Mouse (Mus musculus): Measurements from ENCODE around the gene 1700113H08Rik. TPM values are rescaled to one million over a fixed set of nuclear protein-coding genes. Genes with fewer than 3 reads are reported as not detected.

Gene 1700113H08Rik
- polyA plus RNA-seq, 1 experiment = not detected

DNA sequence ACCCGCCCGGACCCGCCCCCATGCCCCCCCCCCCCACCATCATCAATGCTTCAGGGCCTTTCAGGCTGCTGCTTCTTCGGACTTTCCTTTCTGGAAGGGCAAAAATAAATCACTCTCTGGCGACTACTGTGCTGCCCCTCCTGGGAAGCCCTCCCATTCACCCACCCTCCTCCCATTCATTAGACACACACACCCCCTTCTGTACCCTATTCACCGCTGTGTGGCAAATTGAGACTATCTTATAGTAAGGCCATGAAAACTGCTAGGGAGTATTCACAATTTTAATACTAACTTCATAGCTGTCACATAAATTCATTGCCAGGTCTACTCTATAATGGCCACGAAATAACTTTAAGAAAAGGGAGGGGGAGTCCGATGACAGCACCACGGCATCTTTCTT, 1.1 kb downstream of the 1700113H08Rik start:
- 38% methylated on average over 9 of the region's 9 CpGs for WGBS
- no peaks in the 10 kb centered on the region for H3K4me1 ChIP-seq (ENCODE audit: control insufficient read depth, insufficient read depth, insufficient read length, low read length)

GRCm38 (mm10) chr10:87059447-87059846, 1.6 kb downstream of the 1700113H08Rik start:
- TF ChIP-seq POLR2A (IDR thresholded peaks at IDR 0.05; ENCODE audit: low read depth, low read length) (no peak), CTCF (IDR thresholded peaks at IDR 0.05; ENCODE audit: extremely low read depth, insufficient read length, insufficient replicate concordance, low read depth, low read length) (no peak)

More for the DNA sequence above, 1.1 kb downstream of the 1700113H08Rik start:
- Histone ChIP-seq H3K36me3 (ENCODE audit: control insufficient read depth, insufficient read depth, low read length) (no peaks in the 10 kb centered on the region), H3K4me3 (ENCODE audit: low read depth, low read length) (no peak overlapping the region), H3K27me3 (ENCODE audit: control insufficient read depth, insufficient read depth, low read length) (no peaks in the 10 kb centered on the region), H3K27ac (ENCODE audit: insufficient read depth, low read depth, low read length) (no peak overlapping the region)
- no peak for TF ChIP-seq POLR2A (IDR thresholded peaks at IDR 0.05; ENCODE audit: low read depth, low read length)
- TF ChIP-seq CTCF (IDR thresholded peaks at IDR 0.05; ENCODE audit: extremely low read depth, insufficient read length, insufficient replicate concordance, low read depth, low read length) = no peak

DNA sequence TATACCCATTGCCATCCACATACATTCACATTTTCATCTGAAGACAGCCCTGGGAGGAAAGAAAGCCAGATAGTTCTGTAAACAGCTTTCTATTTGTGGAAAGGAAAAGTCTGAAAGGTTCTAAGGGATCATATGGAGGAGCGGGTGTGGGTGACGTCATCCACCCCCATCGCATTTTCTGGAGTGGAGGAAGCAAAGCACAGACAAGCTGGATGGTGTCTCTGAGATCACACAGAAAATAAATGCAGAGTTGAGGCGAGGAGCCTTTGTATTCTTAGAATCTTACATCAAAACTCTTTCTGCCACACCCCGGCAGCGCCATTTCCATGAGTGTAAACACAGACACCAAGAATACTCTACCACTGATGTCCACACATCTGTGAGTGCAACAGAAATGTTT, 26.4 kb downstream of the 1700113H08Rik start:
- H3K27me3 ChIP-seq (ENCODE audit: control insufficient read depth, insufficient read depth, low read length) = no peaks in the 10 kb centered on the region
- H3K4me1 ChIP-seq (ENCODE audit: control insufficient read depth, insufficient read depth, insufficient read length, low read length) = no peaks in the 10 kb centered on the region
- no peak overlapping the region for H3K27ac ChIP-seq (ENCODE audit: insufficient read depth, low read depth, low read length)
- no peaks in the 10 kb centered on the region for H3K36me3 ChIP-seq (ENCODE audit: control insufficient read depth, insufficient read depth, low read length)
- no peak overlapping the region for H3K4me3 ChIP-seq (ENCODE audit: low read depth, low read length)
- 77% methylated on average over 6 of the region's 6 CpGs for WGBS
- TF ChIP-seq CTCF (IDR thresholded peaks at IDR 0.05; ENCODE audit: extremely low read depth, insufficient read length, insufficient replicate concordance, low read depth, low read length) = no peak
- no peak for TF ChIP-seq POLR2A (IDR thresholded peaks at IDR 0.05; ENCODE audit: low read depth, low read length)

More at GRCm38 (mm10) chr10:87059447-87059846, 1.6 kb downstream of the 1700113H08Rik start:
- Histone ChIP-seq H3K4me1 (ENCODE audit: control insufficient read depth, insufficient read depth, insufficient read length, low read length) (no peaks in the 10 kb centered on the region), H3K27me3 (ENCODE audit: control insufficient read depth, insufficient read depth, low read length) (no peaks in the 10 kb centered on the region), H3K36me3 (ENCODE audit: control insufficient read depth, insufficient read depth, low read length) (no peaks in the 10 kb centered on the region), H3K4me3 (ENCODE audit: low read depth, low read length) (no peak overlapping the region), H3K27ac (ENCODE audit: insufficient read depth, low read depth, low read length) (no peak overlapping the region)
- WGBS = 84% methylated on average over 6 of the region's 6 CpGs

DNA sequence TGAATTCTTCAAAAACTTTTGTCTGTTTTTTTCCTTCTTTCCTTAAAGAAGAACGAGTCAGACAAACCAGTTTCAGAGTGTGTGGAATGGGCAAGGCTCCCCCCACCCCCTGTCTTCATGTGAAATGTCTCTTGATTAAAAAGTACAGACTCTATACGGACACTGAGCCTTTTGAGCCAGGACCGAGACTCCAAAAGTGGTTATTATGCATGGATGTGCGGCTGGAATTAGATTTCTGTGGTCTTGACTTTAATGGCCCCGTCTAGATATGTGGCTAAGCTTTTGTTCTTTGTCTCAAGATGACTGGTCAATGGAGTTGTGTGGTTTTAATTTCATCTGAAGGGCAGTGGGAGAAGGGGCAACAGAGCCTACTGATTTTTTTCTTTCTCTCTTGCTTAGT, 29.8 kb downstream of the 1700113H08Rik start:
- no peak overlapping the region for H3K27ac ChIP-seq (ENCODE audit: insufficient read depth, low read depth, low read length)
- TF ChIP-seq CTCF (IDR thresholded peaks at IDR 0.05; ENCODE audit: extremely low read depth, insufficient read length, insufficient replicate concordance, low read depth, low read length) (no peak), POLR2A (IDR thresholded peaks at IDR 0.05; ENCODE audit: low read depth, low read length) (no peak)

DNA sequence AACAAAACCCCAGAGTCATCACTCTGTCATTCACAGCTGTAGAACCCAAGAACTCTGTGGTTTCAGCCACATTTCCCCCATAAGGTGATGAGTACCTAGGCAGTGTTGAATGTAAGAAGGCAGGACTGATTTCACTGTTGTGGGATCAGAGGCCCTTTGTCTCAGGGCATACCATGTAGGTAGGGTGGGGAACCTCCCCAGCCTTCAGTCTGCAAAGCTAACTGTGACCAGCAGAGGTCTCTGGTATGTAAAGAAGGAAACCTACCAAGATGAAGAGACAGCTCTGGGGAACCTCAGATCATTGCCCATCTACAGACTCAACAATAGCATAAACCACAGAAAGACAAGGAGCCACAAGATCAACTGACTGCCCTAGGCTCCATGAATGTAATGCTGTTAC, 36.4 kb downstream of the 1700113H08Rik start:
- no peaks in the 10 kb centered on the region for H3K4me1 ChIP-seq (ENCODE audit: control insufficient read depth, insufficient read depth, insufficient read length, low read length)
- no peak for TF ChIP-seq CTCF (IDR thresholded peaks at IDR 0.05; ENCODE audit: extremely low read depth, insufficient read length, insufficient replicate concordance, low read depth, low read length)
- no peak for TF ChIP-seq POLR2A (IDR thresholded peaks at IDR 0.05; ENCODE audit: low read depth, low read length)
- H3K36me3 ChIP-seq (ENCODE audit: control insufficient read depth, insufficient read depth, low read length) = no peaks in the 10 kb centered on the region
- no peaks in the 10 kb centered on the region for H3K27me3 ChIP-seq (ENCODE audit: control insufficient read depth, insufficient read depth, low read length)
- no peak overlapping the region for H3K4me3 ChIP-seq (ENCODE audit: low read depth, low read length)
- H3K27ac ChIP-seq (ENCODE audit: insufficient read depth, low read depth, low read length) = no peak overlapping the region

More for the DNA sequence above, 29.8 kb downstream of the 1700113H08Rik start:
- no peak overlapping the region for H3K4me3 ChIP-seq (ENCODE audit: low read depth, low read length)
- no peaks in the 10 kb centered on the region for H3K27me3 ChIP-seq (ENCODE audit: control insufficient read depth, insufficient read depth, low read length)
- WGBS = 74% methylated on average over 5 of the region's 5 CpGs
- no peaks in the 10 kb centered on the region for H3K4me1 ChIP-seq (ENCODE audit: control insufficient read depth, insufficient read depth, insufficient read length, low read length)
- H3K36me3 ChIP-seq (ENCODE audit: control insufficient read depth, insufficient read depth, low read length) = no peaks in the 10 kb centered on the region

DNA sequence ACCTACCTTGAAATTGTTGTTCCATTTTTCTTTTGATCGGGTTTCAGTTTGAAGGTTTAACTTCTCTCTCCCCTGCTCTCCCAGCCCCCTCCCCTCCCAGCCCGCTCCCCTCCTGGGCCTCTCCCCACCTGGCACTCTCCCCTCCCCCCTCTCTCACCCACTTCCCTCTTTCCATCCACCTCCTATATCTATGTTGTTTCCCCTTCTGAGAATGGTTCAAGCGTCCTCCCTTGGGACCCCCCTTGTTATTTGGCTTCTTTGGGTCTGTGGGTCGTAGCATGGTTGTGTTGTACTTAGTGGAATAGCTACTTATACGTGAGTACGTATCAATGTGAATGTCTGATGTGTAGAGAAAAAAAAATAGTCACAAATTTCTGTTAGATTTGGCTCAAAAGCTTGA, 40.9 kb downstream of the 1700113H08Rik start:
- Histone ChIP-seq H3K36me3 (ENCODE audit: control insufficient read depth, insufficient read depth, low read length) (no peaks in the 10 kb centered on the region), H3K27ac (ENCODE audit: insufficient read depth, low read depth, low read length) (no peak overlapping the region), H3K4me3 (ENCODE audit: low read depth, low read length) (no peak overlapping the region), H3K4me1 (ENCODE audit: control insufficient read depth, insufficient read depth, insufficient read length, low read length) (no peaks in the 10 kb centered on the region), H3K27me3 (ENCODE audit: control insufficient read depth, insufficient read depth, low read length) (no peaks in the 10 kb centered on the region)
- WGBS = 58% methylated on average over 6 of the region's 6 CpGs
- TF ChIP-seq CTCF (IDR thresholded peaks at IDR 0.05; ENCODE audit: extremely low read depth, insufficient read length, insufficient replicate concordance, low read depth, low read length) = no peak
- TF ChIP-seq POLR2A (IDR thresholded peaks at IDR 0.05; ENCODE audit: low read depth, low read length) = no peak

GRCm38 (mm10) chr10:87100668-87101067, 42.8 kb downstream of the 1700113H08Rik start:
- Histone ChIP-seq H3K27ac (ENCODE audit: insufficient read depth, low read depth, low read length) (no peak overlapping the region), H3K4me3 (ENCODE audit: low read depth, low read length) (no peak overlapping the region), H3K27me3 (ENCODE audit: control insufficient read depth, insufficient read depth, low read length) (no peaks in the 10 kb centered on the region), H3K4me1 (ENCODE audit: control insufficient read depth, insufficient read depth, insufficient read length, low read length) (no peaks in the 10 kb centered on the region), H3K36me3 (ENCODE audit: control insufficient read depth, insufficient read depth, low read length) (no peaks in the 10 kb centered on the region)
- WGBS = 86% methylated on average over 4 of the region's 4 CpGs
- no peak for TF ChIP-seq POLR2A (IDR thresholded peaks at IDR 0.05; ENCODE audit: low read depth, low read length)
- no peak for TF ChIP-seq CTCF (IDR thresholded peaks at IDR 0.05; ENCODE audit: extremely low read depth, insufficient read length, insufficient replicate concordance, low read depth, low read length)

All from small intestine, adult 2 months (tissue).